Mouse (Mus musculus) erythroblast, embryonic 14.5 days (primary cell): ENCODE measurements around the gene Klk1b11. TPM values are rescaled to one million over a fixed set of nuclear protein-coding genes. Genes with fewer than 3 reads are reported as not detected.
"Not testable (repeated sequence)": the region's sequence is repeated elsewhere in the genome, so short reads cannot be mapped to it uniquely, and the experiment has no call there.

Experiments used
- H3K27me3 ChIP-seq: 2 replicates; pipeline ENCODE4 v1.6.1; 2012; ENCODE audit warnings: inconsistent platforms; ENCODE audit not compliant: control insufficient read depth
- H3K36me3 ChIP-seq: 2 replicates; pipeline ENCODE4 v1.6.1; 2012; ENCODE audit warnings: mild to moderate bottlenecking, inconsistent platforms; ENCODE audit not compliant: control insufficient read depth
- H3K4me1 ChIP-seq: 2 replicates; pipeline ENCODE4 v1.6.1; 2012; ENCODE audit warnings: inconsistent platforms; ENCODE audit not compliant: control insufficient read depth
- H3K4me3 ChIP-seq: replicated peaks from 2 replicates; pipeline ENCODE3; 2012; ENCODE audit warnings: moderate library complexity, mild to moderate bottlenecking, inconsistent platforms
- H3K9me3 ChIP-seq: 2 replicates; pipeline ENCODE4 v1.6.1; 2012; ENCODE audit warnings: low read length, inconsistent platforms, mixed read lengths; ENCODE audit not compliant: control insufficient read depth
- GATA1 ChIP-seq: IDR thresholded peaks from 2 replicates; pipeline ENCODE4 v1.6.1; 2012; ENCODE audit warnings: low read length, inconsistent platforms, mixed read lengths
- TAL1 ChIP-seq: IDR thresholded peaks from 3 replicates; pipeline ENCODE4 v1.6.1; 2012; ENCODE audit warnings: low read length, inconsistent platforms, mixed read lengths
- polyA plus RNA-seq: library from polyadenylated mRNA; stranded (reverse); fragments of >175 nt; gene quantifications from 2 replicates; pipeline ENCODE4 v1.2.3, GENCODE M21; 2012

Klk1b11 gene
- not detected in 2 replicates for polyA plus RNA-seq

DNA sequence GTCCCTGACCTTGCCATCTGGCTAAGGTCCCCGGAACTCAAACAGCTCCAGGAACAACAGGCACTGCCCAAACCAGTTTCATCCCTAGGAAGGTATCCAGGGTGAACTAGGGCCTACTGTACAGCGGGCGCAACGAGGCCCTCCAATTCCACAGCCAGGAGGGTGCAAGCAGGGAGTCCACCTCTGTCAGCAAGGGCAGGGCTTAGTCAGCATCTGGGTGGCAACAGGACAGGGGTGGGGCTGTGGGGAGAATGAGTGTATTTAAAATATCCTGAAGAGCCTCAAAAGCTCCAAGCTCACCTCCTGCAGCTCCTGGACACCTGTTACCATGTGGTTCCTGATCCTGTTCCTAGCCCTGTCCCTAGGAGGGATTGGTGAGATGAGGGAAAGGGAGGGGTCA is at the start of gene Klk1b11:
Gene Klk1b11 (plus strand): TSS at position 301 of the 400 bp plus-strand sequence.
- H3K9me3 ChIP-seq, H3K4me1 ChIP-seq, H3K27me3 ChIP-seq, H3K4me3 ChIP-seq, H3K36me3 ChIP-seq: not testable (repeated sequence)

DNA sequence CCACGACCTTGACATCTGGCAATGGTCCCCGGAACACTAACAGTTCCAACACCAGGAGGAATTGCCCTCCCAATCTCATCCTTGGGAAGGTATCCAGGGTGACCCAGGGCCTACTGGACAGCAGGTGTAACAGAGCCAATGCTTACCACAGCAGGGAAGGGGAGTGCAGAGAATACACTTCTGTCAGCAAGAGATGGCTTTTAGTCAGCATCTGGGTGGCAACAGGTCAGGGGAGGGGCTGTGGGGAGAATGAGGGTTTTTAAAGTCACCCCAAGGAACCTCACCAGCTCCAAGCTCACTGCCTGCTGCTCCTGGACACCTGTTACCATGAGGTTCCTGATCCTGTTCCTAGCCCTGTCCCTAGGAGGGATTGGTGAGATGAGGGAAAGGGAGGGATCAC is 45.3 kb upstream of the Klk1b11 start, which contains the start of gene Klk1b8:
Gene Klk1b8 (plus strand): TSS at position 301 of the 400 bp plus-strand sequence.
- TF ChIP-seq TAL1, result no peak
- no peak for TF ChIP-seq GATA1

DNA sequence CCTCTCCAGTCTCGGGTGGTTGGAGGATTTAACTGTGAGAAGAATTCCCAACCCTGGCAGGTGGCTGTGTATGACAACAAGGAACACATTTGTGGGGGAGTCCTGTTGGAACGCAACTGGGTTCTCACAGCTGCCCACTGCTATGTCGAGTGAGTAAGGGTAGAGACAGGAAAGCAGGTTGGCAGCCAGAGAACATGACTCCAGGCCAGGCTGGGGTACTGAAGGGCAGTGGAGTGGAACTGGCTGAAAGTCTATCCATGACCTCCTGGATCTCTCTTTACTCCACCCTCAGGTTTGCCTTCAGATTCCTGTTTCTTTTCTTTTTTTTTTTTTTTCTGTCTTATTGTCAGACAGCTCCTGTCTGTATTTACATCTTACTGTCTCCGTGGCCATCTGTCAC is 43.0 kb upstream of the Klk1b11 start:
- Histone ChIP-seq H3K4me1 (no peaks in the 10 kb centered on the region), H3K27me3 (no peaks in the 10 kb centered on the region), H3K4me3 (no peak overlapping the region), H3K9me3 (no peaks in the 10 kb centered on the region), H3K36me3 (no peaks in the 10 kb centered on the region)
- no peak for TF ChIP-seq GATA1
- no peak for TF ChIP-seq TAL1

More for the DNA sequence above, 45.3 kb upstream of the Klk1b11 start, which contains the start of gene Klk1b8:
- Histone ChIP-seq H3K4me1 (no peaks in the 10 kb centered on the region), H3K9me3 (no peaks in the 10 kb centered on the region), H3K36me3 (no peaks in the 10 kb centered on the region), H3K4me3 (no peak within 1 kb of the TSS), H3K27me3 (no peaks in the 10 kb centered on the region)

DNA sequence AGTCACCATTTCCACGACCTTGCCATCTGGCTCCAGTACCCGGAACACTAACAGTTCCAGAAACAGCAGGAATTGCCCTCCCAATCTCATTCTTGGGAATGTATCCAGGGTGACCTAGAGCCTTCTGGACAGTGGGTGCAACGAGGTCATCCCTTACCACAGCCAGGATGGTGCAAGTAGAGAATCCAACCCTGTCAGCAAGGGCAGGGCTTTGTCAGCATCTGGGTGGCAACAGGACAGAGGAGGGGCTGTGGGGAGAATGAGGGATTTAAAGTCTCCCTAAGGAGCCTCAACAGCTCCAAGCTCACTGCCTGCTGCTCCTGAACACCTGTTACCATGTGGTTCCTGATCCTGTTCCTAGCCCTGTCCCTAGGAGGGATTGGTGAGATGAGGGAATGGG is 29.2 kb upstream of the Klk1b11 start, which contains the start of gene Klk1b1:
Gene Klk1b1 (plus strand): TSS at position 301 of the 400 bp plus-strand sequence.
- TF ChIP-seq TAL1 (no peak), GATA1 (no peak)
- H3K36me3 ChIP-seq, result no peaks in the 10 kb centered on the region
- no peaks in the 10 kb centered on the region for H3K27me3 ChIP-seq
- H3K4me3 ChIP-seq, result no peak within 1 kb of the TSS
- no peaks in the 10 kb centered on the region for H3K9me3 ChIP-seq
- no peaks in the 10 kb centered on the region for H3K4me1 ChIP-seq

DNA sequence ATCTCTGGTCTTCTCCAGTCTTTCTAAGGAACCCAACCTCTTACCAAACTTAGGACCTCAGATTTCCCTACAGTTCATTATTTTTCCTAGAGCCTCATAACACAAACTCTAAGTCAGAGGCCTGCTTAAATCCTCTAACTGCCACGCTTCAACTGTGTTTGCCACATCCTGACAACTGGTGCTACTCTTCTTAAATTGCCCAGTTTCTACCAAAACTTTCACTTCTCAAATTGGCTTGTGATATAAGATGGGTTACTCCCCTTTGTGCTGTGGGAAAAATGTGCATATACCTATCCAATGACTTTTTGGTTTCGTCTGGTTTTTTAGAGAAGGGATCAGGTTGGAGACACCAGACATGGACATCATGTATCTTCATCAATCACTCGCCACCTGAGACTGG is 28.6 kb upstream of the Klk1b11 start:
- no peaks in the 10 kb centered on the region for H3K27me3 ChIP-seq
- H3K9me3 ChIP-seq, result no peaks in the 10 kb centered on the region
- H3K36me3 ChIP-seq, result no peaks in the 10 kb centered on the region

DNA sequence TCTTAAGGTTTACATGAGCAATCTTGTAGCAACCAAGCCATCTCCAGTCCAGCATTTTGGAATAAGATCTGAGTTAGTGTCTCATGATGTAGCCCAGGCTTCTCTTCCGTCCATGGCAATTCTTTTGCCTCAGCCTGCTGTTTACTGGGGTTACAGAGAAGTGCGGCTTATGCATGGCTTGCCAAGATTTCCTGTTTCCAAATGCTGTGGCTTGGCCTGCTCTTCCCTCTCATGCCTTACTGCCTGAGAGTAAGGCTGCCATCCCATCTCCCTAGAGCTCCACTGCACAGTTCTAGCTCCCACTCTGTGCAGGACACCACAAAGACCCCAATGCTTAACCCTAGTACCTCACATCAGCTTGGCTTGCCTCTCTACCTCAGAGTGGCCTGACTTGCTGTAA is 28.1 kb upstream of the Klk1b11 start:
- Histone ChIP-seq H3K4me3 (no peak overlapping the region), H3K9me3 (no peaks in the 10 kb centered on the region), H3K27me3 (no peaks in the 10 kb centered on the region), H3K36me3 (no peaks in the 10 kb centered on the region), H3K4me1 (no peaks in the 10 kb centered on the region)
- TF ChIP-seq TAL1 (no peak), GATA1 (no peak)

More for the DNA sequence above, 28.6 kb upstream of the Klk1b11 start:
- Histone ChIP-seq H3K4me3 (no peak overlapping the region), H3K4me1 (no peaks in the 10 kb centered on the region)
- TF ChIP-seq GATA1, result no peak
- TF ChIP-seq TAL1, result no peak

DNA sequence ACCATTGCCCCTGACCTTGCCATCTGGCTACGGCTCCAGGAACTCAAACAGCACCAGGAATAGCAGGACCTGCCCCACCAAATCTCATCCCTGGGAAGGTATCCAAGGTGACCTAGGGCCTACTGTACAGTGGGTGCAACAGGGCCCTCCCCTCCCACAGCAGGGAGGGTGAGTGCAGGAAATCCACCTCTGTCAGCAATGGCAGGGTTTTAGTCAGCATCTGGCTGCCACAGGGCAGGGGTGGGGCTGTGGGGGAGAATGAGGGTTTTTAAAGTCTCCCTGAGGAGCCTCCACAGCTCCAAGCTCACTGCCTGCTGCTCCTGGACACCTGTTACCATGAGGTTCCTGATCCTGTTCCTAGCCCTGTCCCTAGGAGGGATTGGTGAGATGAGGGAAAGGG is 19.9 kb upstream of the Klk1b11 start, which contains the start of gene Klk1b9:
Gene Klk1b9 (plus strand): TSS at position 301 of the 400 bp plus-strand sequence.
- H3K27me3 ChIP-seq, H3K36me3 ChIP-seq, H3K4me3 ChIP-seq, H3K9me3 ChIP-seq, H3K4me1 ChIP-seq: not testable (repeated sequence)

DNA sequence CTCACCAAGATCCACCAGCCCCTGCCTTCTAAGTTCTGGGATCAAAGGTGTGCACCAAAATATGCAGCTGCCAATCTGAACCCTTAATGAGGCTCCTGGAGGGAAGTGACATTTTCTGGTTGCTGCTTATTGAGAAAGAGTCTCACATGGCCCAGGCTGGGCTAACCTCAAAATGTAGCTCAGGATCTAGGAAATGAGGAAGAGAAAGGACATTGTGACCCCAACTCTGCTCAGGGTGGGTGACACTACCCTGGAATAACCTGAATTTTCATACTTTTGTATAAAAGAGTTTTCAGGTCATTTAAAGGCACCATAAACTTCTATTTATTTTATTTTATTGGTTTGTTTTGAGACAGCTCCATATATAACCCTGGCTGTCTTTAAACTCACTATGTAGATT is 10.0 kb upstream of the Klk1b11 start:
- H3K9me3 ChIP-seq, result no peaks in the 10 kb centered on the region
- no peaks in the 10 kb centered on the region for H3K36me3 ChIP-seq
- no peaks in the 10 kb centered on the region for H3K4me1 ChIP-seq
- no peak for TF ChIP-seq TAL1
- no peak for TF ChIP-seq GATA1
- H3K4me3 ChIP-seq, result no peak overlapping the region
- no peaks in the 10 kb centered on the region for H3K27me3 ChIP-seq

DNA sequence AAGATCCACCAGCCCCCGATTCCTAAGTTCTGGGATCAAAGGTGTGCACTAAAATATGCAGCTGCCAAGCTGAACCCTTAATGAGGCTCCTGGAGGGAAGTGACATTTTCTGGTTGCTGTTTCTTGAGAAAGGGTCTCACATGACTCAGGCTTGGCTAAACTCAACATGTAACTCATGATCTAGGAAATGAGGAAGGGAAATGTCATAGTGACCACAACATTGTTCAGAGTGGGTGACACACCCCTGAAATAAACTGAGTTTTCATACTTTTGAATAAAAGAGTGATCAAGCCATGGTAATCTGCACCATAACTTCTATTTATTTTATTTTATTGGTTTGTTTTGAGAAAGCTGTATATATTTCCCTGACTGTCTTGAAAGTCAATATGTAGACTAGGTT is 856 bp upstream of the Klk1b11 start:
- H3K27me3 ChIP-seq, H3K4me3 ChIP-seq, H3K36me3 ChIP-seq, H3K9me3 ChIP-seq, H3K4me1 ChIP-seq: not testable (repeated sequence)

DNA sequence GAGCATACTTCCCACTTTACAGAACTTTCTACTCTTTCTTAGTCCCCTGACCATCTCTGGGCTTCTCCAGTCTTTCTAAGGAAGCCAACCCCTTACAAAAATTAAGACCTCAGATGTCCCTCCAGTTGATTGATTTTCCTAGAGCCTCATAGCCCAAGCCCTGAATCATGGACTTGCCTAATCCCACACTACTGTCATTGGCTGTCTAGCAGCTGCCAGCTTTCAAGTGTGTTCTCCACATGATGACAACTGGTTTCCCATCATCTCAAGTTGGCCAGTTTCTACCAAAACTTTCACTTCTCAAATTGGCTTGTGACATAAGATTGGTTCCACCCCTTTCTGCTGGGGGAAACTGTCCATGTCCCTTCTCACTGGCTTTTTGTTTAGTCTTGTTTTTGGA is 9.2 kb downstream of the Klk1b11 start:
- Histone ChIP-seq H3K9me3 (no peaks in the 10 kb centered on the region), H3K27me3 (no peaks in the 10 kb centered on the region), H3K4me3 (no peak overlapping the region), H3K4me1 (no peaks in the 10 kb centered on the region), H3K36me3 (no peaks in the 10 kb centered on the region)
- TF ChIP-seq TAL1 (no peak), GATA1 (no peak)

DNA sequence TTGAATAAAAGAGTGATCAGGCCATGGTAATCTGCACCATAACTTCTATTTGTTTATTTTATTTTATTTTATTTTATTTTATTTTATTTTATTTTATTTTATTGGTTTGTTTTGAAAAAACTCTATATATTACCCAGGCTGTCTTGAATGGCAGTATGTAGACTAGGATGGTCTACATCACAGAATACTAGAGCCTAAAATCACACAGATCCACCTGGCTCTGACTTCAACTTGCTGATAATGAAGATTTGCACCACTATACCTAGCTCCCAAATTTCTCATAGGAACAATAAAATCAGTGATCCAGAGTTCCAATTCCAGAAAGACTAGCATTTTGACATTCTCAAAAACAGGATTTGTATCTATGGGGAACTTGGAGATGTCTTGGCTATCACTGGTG is 16.2 kb downstream of the Klk1b11 start, which contains the start of gene Klk1b26:
Gene Klk1b26 (plus strand): TSS at position 301 of the 400 bp plus-strand sequence.
- not testable (repeated sequence) for H3K4me1 ChIP-seq, H3K36me3 ChIP-seq

DNA sequence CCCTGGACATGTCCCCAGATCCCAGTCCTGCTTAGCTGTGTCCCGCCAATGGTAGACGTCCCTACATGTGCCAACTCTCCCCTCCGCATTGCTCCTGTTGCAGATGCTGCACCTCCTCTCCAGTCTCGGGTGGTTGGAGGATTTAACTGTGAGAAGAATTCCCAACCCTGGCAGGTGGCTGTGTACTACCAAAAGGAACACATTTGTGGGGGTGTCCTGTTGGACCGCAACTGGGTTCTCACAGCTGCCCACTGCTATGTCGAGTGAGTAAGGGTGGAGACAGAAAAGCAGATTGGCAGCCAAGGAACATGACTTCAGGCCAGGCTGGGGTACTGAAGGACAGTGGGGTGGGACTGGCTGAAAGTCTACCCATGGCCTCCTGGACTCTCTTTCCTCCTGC is 19.0 kb downstream of the Klk1b11 start:
- H3K9me3 ChIP-seq, H3K27me3 ChIP-seq, H3K4me3 ChIP-seq, H3K4me1 ChIP-seq, H3K36me3 ChIP-seq: not testable (repeated sequence)

More for the DNA sequence above, 16.2 kb downstream of the Klk1b11 start, which contains the start of gene Klk1b26:
- not testable (repeated sequence) for H3K4me3 ChIP-seq, H3K9me3 ChIP-seq, H3K27me3 ChIP-seq
